Mouse (Mus musculus) CH12.LX (cell line): ENCODE results near the gene Slc34a2. TPM values are rescaled to one million over a fixed set of nuclear protein-coding genes. Genes with fewer than 3 reads are reported as not detected.

Experiments used
- DNase-seq: peaks from one replicate; pipeline ENCODE4 v3.0.0-alpha.2; 2013; ENCODE audit errors: extremely low read depth
- H3K27ac ChIP-seq: 2 replicates; pipeline ENCODE4 v1.5.1; 2012; ENCODE audit warnings: low read depth, mild to moderate bottlenecking, control low read depth, moderate library complexity; ENCODE audit not compliant: insufficient read depth
- H3K27me3 ChIP-seq: replicated peaks from 2 replicates; pipeline ENCODE3; 2012; ENCODE audit warnings: inconsistent platforms
- H3K36me3 ChIP-seq, 2 experiments: replicated peaks in 1 of 2; 2 replicates each; pipeline versions ENCODE3 to v1.6.1; 2012; ENCODE audit warnings: inconsistent platforms in 1 of 2, low read length in 1 of 2, mild to moderate bottlenecking in 1 of 2, mixed read lengths in 1 of 2, moderate library complexity in 1 of 2; ENCODE audit not compliant: control insufficient read depth in 1 of 2, insufficient read depth in 1 of 2
- H3K4me1 ChIP-seq, 2 experiments: 2 replicates each; pipeline ENCODE4 v1.6.1; 2012; ENCODE audit warnings: inconsistent platforms in 1 of 2, moderate library complexity in 1 of 2; ENCODE audit not compliant: insufficient read depth in 2 of 2, control insufficient read depth in 1 of 2
- H3K4me2 ChIP-seq: 2 replicates; pipeline ENCODE4 v1.6.1; 2012; ENCODE audit warnings: low read depth, mild to moderate bottlenecking, control low read depth; ENCODE audit not compliant: poor library complexity, insufficient read depth, severe bottlenecking
- H3K4me3 ChIP-seq, 3 experiments: fragments of 150-350 bp in 1 of 3; sonication (generic) in 1 of 3; replicated peaks in 1 of 3; 2 replicates each; pipeline versions ENCODE3 to v1.5.1; 2011 to 2012; ENCODE audit warnings: low read depth in 2 of 3, low read length in 2 of 3, mild to moderate bottlenecking in 2 of 3, moderate library complexity in 2 of 3, control low read depth in 1 of 3, improper control_type of control experiment in 1 of 3, inconsistent platforms in 1 of 3, mixed read lengths in 1 of 3; ENCODE audit not compliant: poor library complexity in 1 of 3
- H3K79me2 ChIP-seq: replicated peaks from 2 replicates; pipeline ENCODE4 v1.6.1; 2012; ENCODE audit warnings: mild to moderate bottlenecking, moderate library complexity; ENCODE audit not compliant: control insufficient read depth, poor library complexity, insufficient read depth, severe bottlenecking; ENCODE audit errors: extremely low read depth
- H3K9ac ChIP-seq: 2 replicates; pipeline ENCODE4 v1.6.1; 2012; ENCODE audit warnings: low read depth, mild to moderate bottlenecking, control low read depth, moderate library complexity; ENCODE audit not compliant: insufficient read depth
- H3K9me3 ChIP-seq: replicated peaks from 2 replicates; pipeline ENCODE3; 2012; ENCODE audit warnings: low read length, inconsistent platforms, mixed read lengths
- CTCF ChIP-seq, 2 experiments: IDR thresholded peaks in 1 of 2; conservative IDR thresholded peaks in 1 of 2; 2 replicates each; pipeline ENCODE4 v1.5.1; 2011 to 2012; ENCODE audit warnings: low read depth in 2 of 2, low read length in 2 of 2, improper control_type of control experiment in 1 of 2, inconsistent platforms in 1 of 2, mild to moderate bottlenecking in 1 of 2, moderate library complexity in 1 of 2
- GABPA ChIP-seq: IDR thresholded peaks from 2 replicates; pipeline ENCODE4 v1.6.1; 2012; ENCODE audit warnings: low read depth, low read length, improper control_type of control experiment, inconsistent platforms; ENCODE audit not compliant: insufficient replicate concordance
- HCFC1 ChIP-seq: IDR thresholded peaks from 2 replicates; pipeline ENCODE4 v1.6.1; 2012; ENCODE audit warnings: low read depth, mild to moderate bottlenecking, inconsistent platforms, low read length, improper control_type of control experiment
- JUN ChIP-seq: IDR thresholded peaks from 2 replicates; pipeline ENCODE4 v1.6.1; 2011; ENCODE audit warnings: low read depth, mild to moderate bottlenecking, low read length, improper control_type of control experiment, moderate library complexity; ENCODE audit not compliant: insufficient read depth
- JUND ChIP-seq: conservative IDR thresholded peaks from 2 replicates; pipeline ENCODE4 v1.6.1; 2011; ENCODE audit warnings: low read depth, low read length, improper control_type of control experiment
- MAFK ChIP-seq: IDR thresholded peaks from 2 replicates; pipeline ENCODE4 v1.6.1; 2011; ENCODE audit warnings: low read length, improper control_type of control experiment; ENCODE audit not compliant: insufficient replicate concordance
- MEF2A ChIP-seq: IDR thresholded peaks from 2 replicates; pipeline ENCODE4 v1.6.1; 2014; ENCODE audit warnings: low read depth, mild to moderate bottlenecking, inconsistent platforms, low read length, improper control_type of control experiment, borderline replicate concordance
- NELFE ChIP-seq: IDR thresholded peaks from 2 replicates; pipeline ENCODE4 v1.6.1; 2011; ENCODE audit warnings: low read depth, low read length, improper control_type of control experiment
- NRF1 ChIP-seq: IDR thresholded peaks from 2 replicates; pipeline ENCODE4 v1.6.1; 2014; ENCODE audit warnings: low read depth, mild to moderate bottlenecking, inconsistent platforms, low read length, improper control_type of control experiment, moderate library complexity
- RAD21 ChIP-seq: IDR thresholded peaks from 2 replicates; pipeline ENCODE4 v1.6.1; 2011; ENCODE audit warnings: low read depth, mild to moderate bottlenecking, low read length, improper control_type of control experiment, moderate library complexity
- RCOR1 ChIP-seq: conservative IDR thresholded peaks from 2 replicates; pipeline ENCODE4 v1.6.1; 2012; ENCODE audit warnings: low read depth, mild to moderate bottlenecking, inconsistent platforms, low read length, improper control_type of control experiment
- SMC3 ChIP-seq: IDR thresholded peaks from 2 replicates; pipeline ENCODE4 v1.6.1; 2011; ENCODE audit warnings: low read depth, low read length, improper control_type of control experiment
- USF1 ChIP-seq: IDR thresholded peaks from 2 replicates; pipeline ENCODE4 v1.6.1; 2014; ENCODE audit warnings: low read depth, mild to moderate bottlenecking, inconsistent platforms, low read length, improper control_type of control experiment
- USF2 ChIP-seq: conservative IDR thresholded peaks from 2 replicates; pipeline ENCODE4 v1.6.1; 2011; ENCODE audit warnings: low read depth, low read length, improper control_type of control experiment
- dilution Hi-C: fragments of 300-500 bp; cut with MboI; formaldehyde crosslinking; loops from 2 replicates; pipeline ENCODE4 v1.14.3; 2020; ENCODE audit warnings: low sequenced_read_pairs; ENCODE audit not compliant: extremely low pct_unique_long_range_greater_than_20kb, extremely low pct_ligation_motif_present
- in situ Hi-C: fragments of 300-500 bp; cut with MboI; formaldehyde crosslinking; loops from 3 replicates; pipeline ENCODE4 v1.14.3; 2019; ENCODE audit warnings: low sequenced_read_pairs, low pct_ligation_motif_present, low pct_unique_long_range_greater_than_20kb, mixed read lengths
- polyA plus RNA-seq: library from polyadenylated mRNA; unstranded; fragments of >175 nt; gene quantifications from 2 replicates; pipeline ENCODE4 v1.2.1, GENCODE M21; 2012; ENCODE audit warnings: low read depth; ENCODE audit not compliant: insufficient read length
- total RNA-seq, 2 experiments: library from RNA; depleted of rRNA; stranded (reverse); fragments of 300-350 nt in 1 of 2; fragments of >200 nt in 1 of 2; gene quantifications; 2 replicates each; pipeline ENCODE4 v1.2.3; 2012 to 2014

Slc34a2 gene
- total and polyA plus RNA-seq, 3 experiments, result not detected

- H3K79me2 ChIP-seq, result no peaks in the 10 kb centered on the region
- H3K36me3 ChIP-seq, result no peaks in the 10 kb centered on the region
- no peak overlapping the region for H3K4me3 ChIP-seq
- H3K9me3 ChIP-seq, result no peaks in the 10 kb centered on the region
- no peak for DNase-seq
- H3K4me1 ChIP-seq, result peaks cover 7 to 36% of the 10 kb centered on the region in 2 experiments; a peak in 3 of 4 replicates
- H3K27ac ChIP-seq, result no peak overlapping the region
- H3K27me3 ChIP-seq, result no peaks in the 10 kb centered on the region
- no peak overlapping the region for H3K4me2 ChIP-seq
- H3K9ac ChIP-seq, result no peak overlapping the region
- TF ChIP-seq HCFC1 (no peak), CTCF (conservative IDR thresholded peaks at IDR 0.05 in 1 of 2, IDR thresholded peaks at IDR 0.05 in 1 of 2; ENCODE audit: low read depth in 2 of 2, low read length in 2 of 2) (no peak), GABPA (no peak), NELFE (no peak), MAFK (no peak), NRF1 (no peak), USF2 (no peak)
- dilution Hi-C loops, result no loop called here
- in situ Hi-C loops, result no loop called here
These were observed 53.5 kb downstream of the Slc34a2 start for GRCm38 (mm10) chr5:53091331-53091730.

GRCm38 (mm10) chr5:53101848-53102473 is 64.1 kb downstream of the Slc34a2 start:
- no peak overlapping the region for H3K4me3 ChIP-seq
- DNase-seq, result no peak
- no peak overlapping the region for H3K9ac ChIP-seq
- no peaks in the 10 kb centered on the region for H3K9me3 ChIP-seq
- H3K27ac ChIP-seq, result no peak overlapping the region
- H3K4me1 ChIP-seq, result peaks cover 8 to 14% of the 10 kb centered on the region in 2 experiments
- no peak for TF ChIP-seq RCOR1
- TF ChIP-seq CTCF (conservative IDR thresholded peaks at IDR 0.05 in 1 of 2, IDR thresholded peaks at IDR 0.05 in 1 of 2; ENCODE audit: low read depth in 2 of 2, low read length in 2 of 2), result no peak
- no peak for TF ChIP-seq USF1
- TF ChIP-seq MEF2A, result no peak
- no peak for TF ChIP-seq JUND
- TF ChIP-seq RAD21, result no peak
- TF ChIP-seq JUN, result no peak
- no peak for TF ChIP-seq SMC3
- TF ChIP-seq GABPA, result no peak
- H3K4me2 ChIP-seq, result no peak overlapping the region
- no peaks in the 10 kb centered on the region for H3K36me3 ChIP-seq
- no peaks in the 10 kb centered on the region for H3K27me3 ChIP-seq
- H3K79me2 ChIP-seq, result no peaks in the 10 kb centered on the region
- dilution Hi-C loops, result no loop called here
- in situ Hi-C loops, result no loop called here
